Mouse (Mus musculus) ES-Bruce4 (cell line): ENCODE results near the gene Olfr1391. TPM values are rescaled to one million over a fixed set of nuclear protein-coding genes. Genes with fewer than 3 reads are reported as not detected.
"Not testable (repeated sequence)": the region's sequence is repeated elsewhere in the genome, so short reads cannot be mapped to it uniquely, and the experiment has no call there.

ENCODE experiments used
- H3K27ac ChIP-seq: 2 replicates; pipeline ENCODE4 v1.5.1; 2012; ENCODE audit warnings: low read length, inconsistent platforms; ENCODE audit not compliant: insufficient read depth
- H3K27me3 ChIP-seq: 2 replicates; pipeline ENCODE4 v1.6.1; 2012; ENCODE audit warnings: mild to moderate bottlenecking, low read length, inconsistent platforms; ENCODE audit not compliant: control insufficient read depth, poor library complexity, insufficient read depth, severe bottlenecking
- H3K36me3 ChIP-seq: 2 replicates; pipeline ENCODE4 v1.6.1; 2012; ENCODE audit warnings: inconsistent platforms, mild to moderate bottlenecking, low read length, moderate library complexity; ENCODE audit not compliant: control insufficient read depth, poor library complexity, insufficient read depth, severe bottlenecking
- H3K4me1 ChIP-seq: one replicate; pipeline ENCODE4 v1.8.1; 2011; ENCODE audit warnings: low read length; ENCODE audit not compliant: control insufficient read depth, insufficient read depth
- H3K4me3 ChIP-seq: 2 replicates; pipeline ENCODE4 v1.5.1; 2011; ENCODE audit warnings: low read depth, mild to moderate bottlenecking, low read length
- H3K9ac ChIP-seq: 2 replicates; pipeline ENCODE4 v1.6.1; 2012; ENCODE audit warnings: low read depth, mild to moderate bottlenecking, inconsistent platforms; ENCODE audit not compliant: poor library complexity, severe bottlenecking
- H3K9me3 ChIP-seq: replicated peaks from 2 replicates; pipeline ENCODE4 v1.6.1; 2012; ENCODE audit warnings: mild to moderate bottlenecking, low read length, inconsistent platforms; ENCODE audit not compliant: control insufficient read depth, poor library complexity, insufficient read depth, severe bottlenecking
- CTCF ChIP-seq: IDR thresholded peaks from one replicate; pipeline ENCODE4 v1.8.1; 2011; ENCODE audit warnings: low read depth, low read length
- EP300 ChIP-seq: IDR thresholded peaks from 2 replicates; pipeline ENCODE4 v1.6.1; 2011; ENCODE audit warnings: low read depth, low read length; ENCODE audit not compliant: insufficient read depth
- POLR2A ChIP-seq: IDR thresholded peaks from one replicate; pipeline ENCODE4 v1.8.1; 2011; ENCODE audit warnings: low read length; ENCODE audit not compliant: insufficient read depth
- polyA plus RNA-seq: library from polyadenylated mRNA; stranded (reverse); fragments of >200 nt; gene quantifications from 2 replicates; pipeline ENCODE4 v1.2.4, GENCODE M21; 2011; ENCODE audit warnings: low read depth; ENCODE audit not compliant: missing spikeins, insufficient read depth, insufficient read length

Gene Olfr1391
- not detected in 2 replicates for polyA plus RNA-seq

DNA sequence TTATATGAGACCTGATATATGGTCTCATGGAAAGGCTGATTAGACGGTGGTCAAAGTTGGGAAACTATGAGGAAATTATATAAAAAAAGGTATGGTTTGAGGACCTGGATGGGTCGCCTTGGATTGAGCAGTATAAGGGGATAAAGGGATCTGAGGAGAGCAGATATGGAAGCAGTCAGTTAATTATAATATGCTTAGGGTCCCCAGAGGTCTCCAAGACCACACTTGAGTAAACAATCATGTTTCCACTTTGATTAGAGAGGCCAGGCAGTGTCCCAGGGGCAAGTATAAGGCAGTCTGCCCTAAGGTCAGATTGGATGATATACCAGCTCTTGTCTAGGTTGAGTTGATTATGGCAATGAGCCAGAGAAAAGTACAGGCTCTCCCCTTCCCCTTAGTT is at the start of gene Olfr1391:
Gene Olfr1391, plus strand, starts transcription at position 301 of the 400 bp plus-strand sequence.
- H3K36me3 ChIP-seq, result no peaks in the 10 kb centered on the region
- H3K27me3 ChIP-seq, result no peaks in the 10 kb centered on the region
- H3K9me3 ChIP-seq, result no peaks in the 10 kb centered on the region
- no peak within 1 kb of the TSS for H3K9ac ChIP-seq
- H3K4me1 ChIP-seq, result no peaks in the 10 kb centered on the region
- no peak within 1 kb of the TSS for H3K27ac ChIP-seq
- no peak within 1 kb of the TSS for H3K4me3 ChIP-seq
- TF ChIP-seq POLR2A (no peak), CTCF (no peak), EP300 (no peak)

DNA sequence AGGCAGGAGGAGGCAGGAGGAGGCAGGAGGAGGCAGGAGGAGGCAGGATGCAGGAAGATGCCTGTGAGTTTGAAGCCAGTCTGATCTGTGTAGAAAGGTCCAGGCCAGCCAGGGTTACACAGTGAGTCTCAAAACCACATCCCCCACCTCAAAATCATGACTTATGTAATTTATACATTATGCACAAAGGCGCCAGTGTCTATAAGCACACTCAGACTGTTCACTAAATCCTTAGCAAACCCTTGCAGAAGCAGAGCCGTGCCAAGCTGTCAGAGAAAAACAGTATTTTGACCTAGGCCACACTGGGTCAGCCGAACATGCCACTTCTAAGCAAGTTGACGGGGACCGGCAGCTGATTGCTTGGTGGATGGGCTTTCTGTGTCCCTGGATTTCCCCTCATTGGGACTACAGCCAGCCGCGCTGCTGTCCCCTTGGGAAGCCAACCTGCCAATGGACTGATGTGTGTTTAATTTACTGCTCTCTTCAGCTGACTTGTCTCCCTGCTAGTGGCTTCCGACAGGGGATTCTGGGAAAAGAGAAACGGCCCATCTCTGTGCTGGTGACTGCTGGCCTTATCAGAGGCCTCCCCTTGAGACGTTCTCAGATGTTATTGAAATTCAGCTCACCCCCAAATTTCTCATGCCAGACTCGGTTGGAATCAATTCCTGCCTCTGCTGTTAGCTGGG is 48.6 kb upstream of the Olfr1391 start:
- no peak overlapping the region for H3K27ac ChIP-seq
- no peaks in the 10 kb centered on the region for H3K4me1 ChIP-seq
- TF ChIP-seq CTCF, result no peak
- TF ChIP-seq EP300, result no peak
- TF ChIP-seq POLR2A, result no peak

DNA sequence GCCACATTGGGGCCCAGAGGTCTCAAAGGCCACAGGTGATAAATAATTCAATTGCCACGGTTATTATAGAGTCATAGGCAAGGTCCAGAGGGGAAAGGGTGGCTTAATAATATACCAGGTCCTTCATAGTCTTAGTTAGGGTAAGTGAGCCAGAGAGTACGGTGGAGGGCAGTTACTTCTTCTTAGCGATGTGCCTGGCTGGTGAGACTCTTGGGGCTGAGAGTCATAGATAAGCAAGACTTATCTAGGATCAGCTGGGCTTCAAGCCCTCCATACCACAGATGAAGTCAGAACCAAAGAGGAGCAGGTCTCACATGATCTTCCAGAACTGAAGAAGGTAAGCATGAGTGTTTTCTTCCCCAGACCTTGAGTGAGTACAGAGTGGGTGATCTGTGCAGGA is 44.3 kb upstream of the Olfr1391 start, which contains the start of gene Olfr1393:
Gene Olfr1393, plus strand, starts transcription at position 83 of the 400 bp plus-strand sequence.
- no peaks in the 10 kb centered on the region for H3K9me3 ChIP-seq
- no peaks in the 10 kb centered on the region for H3K27me3 ChIP-seq
- no peak within 1 kb of the TSS for H3K4me3 ChIP-seq
- H3K27ac ChIP-seq, result no peak within 1 kb of the TSS
- no peak within 1 kb of the TSS for H3K9ac ChIP-seq
- TF ChIP-seq EP300 (no peak), POLR2A (no peak), CTCF (no peak)
- H3K36me3 ChIP-seq, result no peaks in the 10 kb centered on the region
- H3K4me1 ChIP-seq, result no peaks in the 10 kb centered on the region

More for the DNA sequence above, 48.6 kb upstream of the Olfr1391 start:
- no peak overlapping the region for H3K4me3 ChIP-seq
- no peak overlapping the region for H3K9ac ChIP-seq
- H3K27me3 ChIP-seq, result no peaks in the 10 kb centered on the region; the same call in 1 of the 2 replicates
- no peaks in the 10 kb centered on the region for H3K36me3 ChIP-seq
- no peaks in the 10 kb centered on the region for H3K9me3 ChIP-seq

DNA sequence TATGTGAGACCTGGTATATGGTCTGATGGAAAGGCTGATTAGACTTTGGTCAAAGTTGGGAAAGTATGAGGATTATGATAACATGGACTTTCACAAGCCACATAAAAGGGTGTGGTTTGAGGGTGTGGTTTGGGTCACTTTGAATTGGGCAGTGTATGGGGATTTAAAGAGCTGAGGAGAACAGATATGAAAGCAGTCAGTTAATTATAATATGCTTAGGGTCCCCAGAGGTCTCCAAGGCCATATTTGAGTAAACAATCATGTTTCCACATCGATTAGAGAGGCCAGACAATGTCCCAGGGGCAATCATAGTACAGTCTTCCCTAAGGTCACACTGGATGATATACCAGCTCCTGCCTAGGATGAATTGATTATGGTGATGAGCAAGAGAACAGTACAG is 37.6 kb upstream of the Olfr1391 start, which contains the start of gene Olfr1392:
Gene Olfr1392, plus strand, starts transcription at position 301 of the 400 bp plus-strand sequence.
- H3K36me3 ChIP-seq, H3K4me1 ChIP-seq, H3K9ac ChIP-seq, H3K9me3 ChIP-seq, H3K27me3 ChIP-seq, H3K27ac ChIP-seq, H3K4me3 ChIP-seq: not testable (repeated sequence)

DNA sequence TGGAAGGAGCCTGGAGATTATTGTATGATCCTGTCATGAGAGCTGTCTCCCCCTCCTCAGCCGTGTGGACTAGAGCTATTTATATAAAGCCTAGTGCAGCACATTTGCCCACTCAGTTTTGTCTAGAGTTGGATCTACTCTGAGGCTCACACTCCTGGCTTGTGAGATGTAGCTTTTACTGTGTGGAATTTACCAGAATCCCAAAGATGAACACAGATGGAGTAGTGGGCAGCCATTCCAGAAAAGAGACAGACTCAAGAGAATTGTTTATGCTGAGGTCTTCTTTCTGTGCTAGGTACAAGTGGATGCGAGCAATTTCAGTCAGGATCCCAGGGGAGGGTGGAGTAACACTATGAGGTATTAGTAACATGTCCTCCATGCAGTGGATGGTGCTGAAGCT is 35.3 kb upstream of the Olfr1391 start:
- Histone ChIP-seq H3K4me1 (no peaks in the 10 kb centered on the region), H3K4me3 (no peak overlapping the region), H3K9ac (no peak overlapping the region), H3K27ac (no peak overlapping the region), H3K36me3 (no peaks in the 10 kb centered on the region), H3K9me3 (no peaks in the 10 kb centered on the region), H3K27me3 (no peaks in the 10 kb centered on the region)
- TF ChIP-seq POLR2A (no peak), CTCF (no peak)

DNA sequence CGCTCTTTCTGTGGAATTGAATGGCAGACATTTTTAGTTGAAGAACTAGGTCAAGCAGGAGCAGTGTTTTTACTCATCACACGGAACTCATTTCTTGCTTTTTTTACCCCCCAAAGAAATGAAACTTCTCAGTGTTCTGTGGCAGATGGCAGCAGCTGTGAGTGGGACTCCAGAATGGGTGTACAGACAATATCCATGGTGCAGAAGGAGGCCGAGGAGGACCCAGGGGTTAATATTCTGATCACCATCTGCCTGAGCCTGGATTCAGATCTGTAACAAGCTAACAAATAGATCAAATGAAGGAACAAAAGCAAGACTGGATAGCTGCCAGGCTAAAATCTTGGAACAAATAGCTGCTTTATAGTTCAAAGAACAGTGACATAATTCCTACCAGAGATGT is 29.8 kb upstream of the Olfr1391 start:
- no peaks in the 10 kb centered on the region for H3K36me3 ChIP-seq
- H3K4me3 ChIP-seq, result no peak overlapping the region
- no peaks in the 10 kb centered on the region for H3K27me3 ChIP-seq
- H3K9ac ChIP-seq, result no peak overlapping the region
- H3K27ac ChIP-seq, result no peak overlapping the region
- TF ChIP-seq POLR2A (no peak), CTCF (no peak), EP300 (no peak)
- H3K4me1 ChIP-seq, result no peaks in the 10 kb centered on the region
- H3K9me3 ChIP-seq, result no peaks in the 10 kb centered on the region
